Mouse (Mus musculus) forebrain, embryonic 15.5 days (tissue): ENCODE data around the gene Bricd5. TPM values are rescaled to one million over a fixed set of nuclear protein-coding genes. Genes with fewer than 3 reads are reported as not detected.
"Not testable (repeated sequence)": the region's sequence is repeated elsewhere in the genome, so short reads cannot be mapped to it uniquely, and the experiment has no call there.

ENCODE experiments used
- ATAC-seq: fragments of 200-750 bp; cut with Nextera tagmentation; replicated peaks from 2 replicates; pipeline ENCODE4 v1.8.0; 2017; ENCODE audit warnings: mild to moderate bottlenecking, moderate TSS enrichment, moderate library complexity
- H3K27ac ChIP-seq: fragments of 300-500 bp; sonication (generic); replicated peaks from 2 replicates; pipeline ENCODE4 v1.5.1; 2015; ENCODE audit warnings: mild to moderate bottlenecking, inconsistent platforms
- H3K27me3 ChIP-seq: fragments of 300-500 bp; sonication (generic); 2 replicates; pipeline ENCODE4 v1.6.1; 2015; ENCODE audit warnings: inconsistent platforms
- H3K36me3 ChIP-seq: fragments of 300-500 bp; sonication (generic); 2 replicates; pipeline ENCODE4 v1.6.1; 2015; ENCODE audit warnings: mild to moderate bottlenecking, inconsistent platforms
- H3K4me1 ChIP-seq: fragments of 300-500 bp; sonication (generic); 2 replicates; pipeline ENCODE4 v1.6.1; 2015; ENCODE audit warnings: inconsistent platforms
- H3K4me2 ChIP-seq: fragments of 300-500 bp; sonication (generic); replicated peaks from 2 replicates; pipeline ENCODE4 v1.6.1; 2015; ENCODE audit warnings: mild to moderate bottlenecking, inconsistent platforms
- H3K4me3 ChIP-seq: fragments of 300-500 bp; sonication (generic); 2 replicates; pipeline ENCODE4 v1.5.1; 2015; ENCODE audit warnings: mild to moderate bottlenecking, inconsistent platforms
- H3K9ac ChIP-seq: fragments of 300-500 bp; sonication (generic); replicated peaks from 2 replicates; pipeline ENCODE4 v1.6.1; 2015; ENCODE audit warnings: mild to moderate bottlenecking, inconsistent platforms
- H3K9me3 ChIP-seq: fragments of 300-500 bp; sonication (generic); 2 replicates; pipeline ENCODE4 v1.6.1; 2016; ENCODE audit warnings: inconsistent platforms
- WGBS: fragments of 180-500 bp; shearing (Covaris S2); methylation state at CpG from one replicate; pipeline ENCODE4 v1.1.7; 2015; ENCODE audit warnings: mixed read lengths; 5-methylcytosine and 5-hydroxymethylcytosine counted together
- polyA plus RNA-seq: library from polyadenylated mRNA; unstranded; fragments of >200 nt; fragmentation: Nextera tagmentation; extraction: Ambion mirVana; gene quantifications from 2 replicates; pipeline ENCODE4 v1.2.1, GENCODE M21; 2015

Gene Bricd5
- polyA plus RNA-seq, result 0.40 TPM in 1 of 2 replicates, not detected in the other

DNA sequence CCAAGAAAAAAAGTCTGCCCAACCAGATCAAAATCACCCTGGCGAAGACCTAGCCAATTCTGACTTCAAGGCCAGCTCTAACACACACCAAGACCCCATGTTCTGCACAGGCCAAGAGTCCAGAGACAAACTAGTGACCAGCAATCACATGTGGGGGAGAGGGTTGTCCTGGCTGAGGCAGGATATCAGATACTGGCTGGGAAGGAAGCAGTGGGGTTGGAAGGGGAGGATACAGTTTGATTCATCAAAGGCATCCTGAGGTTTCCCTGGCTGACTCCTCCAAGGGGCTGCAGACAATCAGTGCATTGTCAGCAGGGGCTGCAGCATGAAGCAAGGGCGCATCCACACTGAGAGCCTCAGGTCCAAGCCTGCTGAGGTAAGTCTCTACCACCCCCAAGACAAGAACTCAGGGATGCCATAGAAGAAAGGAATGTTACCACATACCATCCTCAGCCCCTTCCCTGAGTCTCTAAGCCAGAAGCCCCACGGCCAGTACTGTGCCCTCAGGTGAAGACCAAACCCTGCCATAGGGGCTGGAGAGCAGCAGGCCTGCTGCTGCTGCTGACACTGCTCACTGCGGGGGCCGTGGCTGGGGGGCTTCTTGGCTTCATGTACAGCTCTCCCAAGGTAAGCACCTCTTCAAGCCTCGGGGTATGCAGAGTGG lies at the start of gene Bricd5:
TSS of gene Bricd5 (plus strand) at position 273 of the 664 bp plus-strand sequence.
- Histone ChIP-seq H3K9me3 (no peaks in the 10 kb centered on the region), H3K4me2 (no peak within 1 kb of the TSS), H3K9ac (no peak within 1 kb of the TSS; the same call in 1 of the 2 replicates), H3K27ac (no peak within 1 kb of the TSS), H3K4me1 (peaks cover 44% of the 10 kb centered on the region), H3K4me3 (no peak within 1 kb of the TSS), H3K36me3 (peaks cover 34% of the 10 kb centered on the region), H3K27me3 (no peaks in the 10 kb centered on the region)
- WGBS, result 77% methylated on average over 6 of the region's 6 CpGs
- ATAC-seq, result no peak

GRCm38 (mm10) chr17:24424489-24424888 lies 49.2 kb upstream of the Bricd5 start:
- ATAC-seq, result no peak

DNA sequence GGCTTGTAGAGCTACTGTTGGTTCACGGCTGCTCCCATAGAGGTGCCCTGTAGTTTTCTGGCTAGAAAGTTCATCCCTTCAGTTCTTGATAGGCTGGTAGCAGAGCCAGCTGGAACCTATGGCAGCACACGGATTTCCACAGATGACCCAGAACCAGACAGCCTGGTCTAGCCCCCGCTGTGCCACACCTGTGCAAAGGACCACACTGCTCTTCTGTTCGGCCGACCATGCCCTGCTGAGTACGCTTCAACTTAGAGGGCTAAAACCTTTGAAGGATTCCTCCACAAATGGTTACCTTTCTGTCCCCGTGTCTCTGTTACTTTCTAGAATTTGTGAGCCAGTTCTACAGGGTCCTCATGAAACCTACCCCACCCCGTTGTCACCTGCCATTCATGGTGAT lies 48.4 kb upstream of the Bricd5 start:
- not testable (repeated sequence) for H3K27ac ChIP-seq, H3K4me3 ChIP-seq, H3K9me3 ChIP-seq, H3K4me2 ChIP-seq, ATAC-seq, H3K27me3 ChIP-seq, H3K9ac ChIP-seq
- H3K36me3 ChIP-seq, result peaks cover 47% of the 10 kb centered on the region
- H3K4me1 ChIP-seq, result peaks cover 11% of the 10 kb centered on the region
- WGBS, result 90% methylated on average over 6 of the region's 8 CpGs

More at GRCm38 (mm10) chr17:24424489-24424888, 49.2 kb upstream of the Bricd5 start:
- Histone ChIP-seq H3K27ac (no peak overlapping the region), H3K9me3 (no peaks in the 10 kb centered on the region), H3K4me2 (no peak overlapping the region), H3K4me1 (peaks cover 11% of the 10 kb centered on the region), H3K36me3 (peaks cover 56% of the 10 kb centered on the region), H3K4me3 (no peak overlapping the region), H3K9ac (no peak overlapping the region), H3K27me3 (no peaks in the 10 kb centered on the region)
- WGBS, result 91% methylated on average over 5 of the region's 5 CpGs

GRCm38 (mm10) chr17:24425905-24426304 lies 47.8 kb upstream of the Bricd5 start:
- Histone ChIP-seq H3K27ac (peak overlapping the region; percentile 95), H3K4me1 (peaks cover 11% of the 10 kb centered on the region), H3K4me2 (peak overlapping the region; percentile 51; the same call in 1 of the 2 replicates), H3K4me3 (no peak overlapping the region), H3K27me3 (no peaks in the 10 kb centered on the region), H3K9ac (no peak overlapping the region), H3K36me3 (peaks cover 42% of the 10 kb centered on the region), H3K9me3 (no peaks in the 10 kb centered on the region)
- WGBS, result 85% methylated on average over 7 of the region's 7 CpGs
- 0 out of 2 replicates have a peak, but pooled peaks have one; percentile 2 for ATAC-seq

DNA sequence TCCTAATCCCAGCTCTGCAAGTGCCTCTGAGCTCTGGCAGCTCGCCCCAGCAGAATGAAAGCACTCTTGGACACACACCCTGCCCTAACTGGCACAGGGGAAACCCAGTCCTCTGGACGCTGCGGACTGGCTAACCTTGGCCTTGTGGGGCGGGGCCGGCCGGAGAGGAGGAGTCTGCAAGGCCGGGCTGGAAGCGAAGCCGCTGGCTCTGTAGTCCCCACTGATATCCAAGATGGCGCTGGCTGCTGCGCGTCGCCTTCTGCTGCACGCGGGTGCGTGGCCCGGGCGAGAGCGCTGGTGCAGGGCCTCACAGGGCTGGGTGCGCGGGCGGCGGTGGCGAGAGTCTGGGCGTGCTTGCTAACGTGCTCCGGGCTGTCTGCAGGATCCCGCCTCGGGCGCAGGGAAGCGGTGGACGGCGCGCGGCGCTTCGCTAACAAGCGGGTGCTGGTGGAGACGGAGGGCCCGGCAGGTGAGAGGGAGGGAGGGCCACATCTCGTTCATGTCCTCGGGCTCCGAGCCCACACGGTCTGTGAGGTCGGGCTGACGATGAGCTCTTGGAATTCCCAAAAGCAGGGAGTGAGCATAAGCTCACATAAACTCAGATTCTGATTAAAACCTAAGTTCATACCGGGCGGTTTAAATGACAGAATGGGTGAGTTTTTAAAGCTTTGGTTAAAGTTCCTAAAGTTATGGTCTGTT lies 47.1 kb upstream of the Bricd5 start, which contains the start of gene Eci1:
TSS of gene Eci1 (plus strand) at position 171 of the 699 bp plus-strand sequence.
- Histone ChIP-seq H3K27ac (peak within 1 kb of the TSS; percentile 95), H3K4me2 (peak within 1 kb of the TSS; percentile 51), H3K36me3 (peaks cover 35% of the 10 kb centered on the region), H3K27me3 (no peaks in the 10 kb centered on the region), H3K9ac (peak within 1 kb of the TSS; percentile 84), H3K4me1 (peaks cover 11% of the 10 kb centered on the region), H3K9me3 (no peaks in the 10 kb centered on the region), H3K4me3 (peak within 1 kb of the TSS; percentile 76)
- peak; percentile 97 for ATAC-seq
- WGBS, result under 1% methylated on average over 48 of the region's 48 CpGs

DNA sequence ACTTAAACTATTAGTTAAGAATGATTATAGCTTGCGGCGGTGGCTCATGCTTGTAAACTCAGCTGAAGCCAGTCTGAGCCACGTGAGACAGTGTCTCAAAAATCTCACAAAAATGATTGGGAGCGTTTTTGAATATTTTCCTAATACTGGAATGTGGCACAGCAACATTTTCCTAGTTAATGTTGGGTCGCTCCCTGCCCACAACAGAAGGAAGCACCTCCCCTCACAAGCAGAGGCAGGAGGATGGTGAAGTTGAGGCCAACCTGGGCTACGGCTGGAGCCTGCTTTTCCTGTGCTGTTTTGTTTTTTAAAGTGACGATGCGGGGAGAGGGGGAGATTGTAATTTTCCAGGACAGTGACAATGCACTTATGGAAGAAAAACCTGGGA lies 46.5 kb upstream of the Bricd5 start:
- Histone ChIP-seq H3K4me3 (peak overlapping the region; percentile 76), H3K4me1 (peaks cover 11% of the 10 kb centered on the region), H3K27me3 (no peaks in the 10 kb centered on the region), H3K36me3 (peaks cover 29% of the 10 kb centered on the region), H3K9me3 (no peaks in the 10 kb centered on the region), H3K27ac (peak overlapping the region; percentile 95; the same call in 1 of the 2 replicates), H3K9ac (peak overlapping the region; percentile 84), H3K4me2 (peak overlapping the region; percentile 51)
- no peak for ATAC-seq
- WGBS, result 5% methylated on average over 8 of the region's 8 CpGs

DNA sequence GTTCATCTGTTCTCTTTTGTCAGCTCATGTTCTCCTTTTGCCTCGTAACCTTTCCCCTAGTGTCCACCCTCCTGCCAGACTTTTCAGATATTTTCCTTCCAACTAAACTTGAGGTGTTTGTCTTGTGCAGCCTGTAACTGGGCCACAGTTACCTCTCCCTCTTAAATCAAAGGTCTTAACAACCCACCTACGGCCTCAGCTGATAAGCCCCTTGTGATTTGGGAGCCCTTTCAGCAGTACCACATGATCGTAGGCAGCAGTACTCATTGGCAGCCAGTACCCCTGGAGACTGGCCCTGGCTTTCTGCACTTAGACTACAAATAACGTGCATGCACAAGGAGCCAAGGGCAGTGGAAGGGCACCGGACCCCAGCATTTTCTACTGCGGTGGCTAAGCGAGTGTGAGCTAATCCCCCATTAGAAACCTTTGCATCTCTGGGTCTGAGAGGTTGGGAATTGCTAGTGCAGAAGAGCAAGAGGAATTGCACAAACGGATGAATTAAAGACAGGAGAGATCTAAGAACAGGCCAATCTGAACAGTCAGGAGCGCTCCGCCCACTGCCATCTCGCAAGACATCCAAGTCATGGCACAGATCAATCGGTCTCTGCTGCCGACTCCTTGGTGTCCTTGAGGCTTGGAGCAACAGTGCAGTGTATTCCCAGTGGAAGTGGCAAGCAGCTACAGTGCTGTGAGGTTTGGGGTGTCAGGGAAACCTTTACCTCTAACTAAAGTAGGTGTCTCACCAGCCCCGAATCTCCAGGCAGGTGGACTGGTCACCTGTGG lies 44.3 kb upstream of the Bricd5 start:
- Histone ChIP-seq H3K4me3 (no peak overlapping the region), H3K9ac (no peak overlapping the region)

DNA sequence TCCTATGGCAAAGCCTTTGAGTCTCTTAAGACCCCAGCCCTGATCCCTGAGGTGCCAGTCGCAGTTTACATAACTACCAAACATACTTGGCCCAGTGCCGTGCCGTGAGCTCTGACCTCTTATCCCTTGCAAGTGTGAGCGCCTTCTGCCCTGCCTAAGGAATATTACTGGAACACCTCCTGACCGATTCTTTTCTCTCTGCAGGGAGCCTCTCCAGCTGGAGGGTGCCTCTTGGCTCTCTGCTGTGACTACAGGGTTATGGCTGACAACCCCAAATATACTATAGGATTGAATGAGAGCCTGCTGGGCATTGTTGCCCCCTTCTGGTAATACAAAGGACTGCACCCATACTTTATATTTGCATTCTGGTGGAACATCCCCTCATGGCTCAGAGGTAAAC lies 36.7 kb upstream of the Bricd5 start:
- H3K9me3 ChIP-seq, result no peaks in the 10 kb centered on the region
- no peak overlapping the region for H3K4me2 ChIP-seq
- whole genome bisulfite sequencing, result 71% methylated on average over 5 of the region's 5 CpGs
- H3K4me1 ChIP-seq, result no peaks in the 10 kb centered on the region
- no peak overlapping the region for H3K4me3 ChIP-seq
- ATAC-seq, result peak; percentile 48
- H3K27ac ChIP-seq, result no peak overlapping the region
- peaks cover 29% of the 10 kb centered on the region for H3K36me3 ChIP-seq
- no peaks in the 10 kb centered on the region for H3K27me3 ChIP-seq
- no peak overlapping the region for H3K9ac ChIP-seq

More for the DNA sequence above, 44.3 kb upstream of the Bricd5 start:
- Histone ChIP-seq H3K9me3 (no peaks in the 10 kb centered on the region), H3K4me1 (peaks cover 11% of the 10 kb centered on the region), H3K36me3 (peaks cover 8% of the 10 kb centered on the region), H3K27ac (no peak overlapping the region), H3K4me2 (no peak overlapping the region), H3K27me3 (no peaks in the 10 kb centered on the region)
- WGBS, result 85% methylated on average over 14 of the region's 14 CpGs
- no peak for ATAC-seq

DNA sequence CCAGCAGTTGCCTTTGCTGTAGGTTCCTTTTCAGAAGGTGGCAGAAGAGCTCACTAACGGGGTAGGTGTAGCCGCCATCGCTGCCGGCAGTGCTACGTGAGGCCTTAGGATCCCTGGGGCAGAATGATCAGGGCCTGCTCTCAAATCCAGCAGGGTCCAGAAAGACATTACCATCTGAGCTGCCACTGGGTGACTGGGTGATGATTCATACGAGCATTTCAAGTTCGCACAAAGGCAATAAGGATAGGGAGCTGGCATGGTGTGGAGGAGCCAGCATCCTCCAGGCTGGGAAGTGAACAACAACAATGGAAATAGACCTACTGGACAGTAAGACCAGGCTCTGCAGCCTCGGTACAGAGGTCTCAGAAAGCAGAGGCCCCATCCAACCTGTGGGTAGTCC lies 33.3 kb upstream of the Bricd5 start:
- H3K36me3 ChIP-seq, result peaks cover 47% of the 10 kb centered on the region
- no peak overlapping the region for H3K27ac ChIP-seq
- no peaks in the 10 kb centered on the region for H3K27me3 ChIP-seq
- no peak overlapping the region for H3K4me3 ChIP-seq
- WGBS, result 90% methylated on average over 8 of the region's 8 CpGs
- ATAC-seq, result no peak
- H3K9me3 ChIP-seq, result no peaks in the 10 kb centered on the region
- H3K9ac ChIP-seq, result no peak overlapping the region
- H3K4me1 ChIP-seq, result no peaks in the 10 kb centered on the region
- no peak overlapping the region for H3K4me2 ChIP-seq

GRCm38 (mm10) chr17:24441148-24441547 lies 32.5 kb upstream of the Bricd5 start:
- no peak for ATAC-seq

GRCm38 (mm10) chr17:24442107-24442506 lies 31.6 kb upstream of the Bricd5 start:
- H3K9me3 ChIP-seq, result no peaks in the 10 kb centered on the region
- H3K9ac ChIP-seq, result no peak overlapping the region
- H3K4me3 ChIP-seq, result no peak overlapping the region
- ATAC-seq, result no peak
- H3K4me1 ChIP-seq, result no peaks in the 10 kb centered on the region
- H3K36me3 ChIP-seq, result peaks cover 64% of the 10 kb centered on the region
- no peak overlapping the region for H3K4me2 ChIP-seq
- H3K27ac ChIP-seq, result no peak overlapping the region
- WGBS, result 91% methylated on average over 14 of the region's 14 CpGs
- H3K27me3 ChIP-seq, result no peaks in the 10 kb centered on the region

More at GRCm38 (mm10) chr17:24441148-24441547, 32.5 kb upstream of the Bricd5 start:
- H3K27ac ChIP-seq, result no peak overlapping the region
- H3K4me2 ChIP-seq, result no peak overlapping the region
- no peak overlapping the region for H3K9ac ChIP-seq
- H3K4me1 ChIP-seq, result no peaks in the 10 kb centered on the region
- no peak overlapping the region for H3K4me3 ChIP-seq
- H3K9me3 ChIP-seq, result no peaks in the 10 kb centered on the region
- H3K27me3 ChIP-seq, result no peaks in the 10 kb centered on the region
- H3K36me3 ChIP-seq, result peaks cover 55% of the 10 kb centered on the region
- WGBS, result 45% methylated on average over 2 of the region's 2 CpGs
